Mouse (Mus musculus) cerebellum, adult 9-11 months (tissue): ENCODE measurements around the gene Cth.
"Not testable (repeated sequence)": the region's sequence is repeated elsewhere in the genome, so short reads cannot be mapped to it uniquely, and the experiment has no call there.

Experiments
- DNase-seq: peaks from one replicate; pipeline ENCODE4 v3.0.0; 2022

Gene Cth

DNA sequence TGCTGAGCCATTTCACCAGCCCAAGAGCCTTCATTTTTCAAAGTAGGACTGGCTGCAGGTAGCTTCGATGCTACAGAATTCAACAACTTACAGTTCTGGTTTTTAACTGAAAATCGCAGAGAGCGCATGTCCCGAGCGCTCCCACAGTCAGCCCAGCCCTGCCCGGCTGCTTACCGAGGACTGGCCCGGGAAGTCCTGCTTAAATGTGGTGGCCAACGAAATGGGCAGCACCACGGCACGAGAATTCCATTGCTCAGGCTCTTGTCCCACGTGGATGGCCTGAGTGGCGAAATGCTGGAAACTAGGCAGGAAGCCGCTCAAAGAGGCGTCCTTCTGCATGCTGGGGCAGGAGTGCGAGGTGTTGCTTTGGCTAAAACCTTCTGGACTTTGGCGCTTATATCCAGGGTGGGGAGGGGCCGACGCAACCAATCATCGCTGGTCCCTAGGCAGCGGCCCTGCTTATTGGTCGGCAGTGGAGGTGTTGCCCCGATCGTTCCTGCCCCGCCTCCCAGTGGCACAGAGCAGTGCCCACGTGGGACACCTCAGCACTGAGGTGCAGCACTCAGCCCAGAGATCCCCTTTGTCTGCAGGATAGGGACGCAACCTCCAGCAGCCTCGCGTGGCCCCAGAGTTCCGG is at the start of gene Cth:
TSS of gene Cth (minus strand) at position 386 of the 637 bp plus-strand sequence.
- peak; percentile 90 for DNase-seq

DNA sequence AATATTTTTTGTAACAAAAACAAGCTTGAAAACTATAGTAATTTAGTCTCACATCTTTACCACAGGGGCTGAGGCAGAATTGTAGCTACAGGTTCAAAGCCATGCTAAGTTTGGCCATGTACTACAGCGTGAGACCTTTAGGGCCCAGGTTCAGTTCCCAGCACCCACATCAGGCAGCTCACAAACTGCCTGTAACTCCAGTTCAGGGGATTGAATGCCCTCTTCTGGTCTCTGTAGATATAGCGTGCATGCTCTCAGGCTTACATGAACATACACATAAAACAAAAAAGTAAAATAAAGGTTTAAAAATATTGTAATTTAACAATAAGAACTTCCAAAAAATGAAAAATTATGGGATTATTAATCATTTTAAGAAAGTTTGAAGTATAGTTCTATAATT is 48.4 kb upstream of the Cth start:
- DNase-seq: no peak

DNA sequence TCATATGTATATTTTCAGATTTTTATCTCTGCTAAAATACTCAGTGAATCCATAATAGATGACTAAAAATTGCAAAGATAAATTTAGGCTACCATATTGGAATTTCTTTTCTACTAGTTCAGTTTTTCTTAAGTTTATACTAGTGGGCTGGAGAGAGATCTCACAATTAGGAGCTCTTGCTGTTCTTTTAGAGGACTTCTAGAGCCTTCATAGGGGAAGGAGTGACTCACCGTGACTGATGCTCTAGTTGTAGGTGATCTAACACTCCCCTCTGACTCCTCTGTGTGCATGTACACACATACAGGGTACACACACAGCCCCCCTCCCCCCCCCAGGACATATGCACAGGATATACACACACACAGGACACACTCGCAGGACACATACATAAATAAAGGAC is 46.3 kb upstream of the Cth start:
- DNase-seq: no peak

- no peak for DNase-seq
Observed at GRCm38 (mm10) chr3:157957320-157957719, 32.4 kb upstream of the Cth start.

GRCm38 (mm10) chr3:157956201-157956600 is 31.3 kb upstream of the Cth start:
- DNase-seq: no peak

- DNase-seq: peak; percentile 8
Observed at GRCm38 (mm10) chr3:157955466-157955865, 30.6 kb upstream of the Cth start.

GRCm38 (mm10) chr3:157952716-157953115 is 27.8 kb upstream of the Cth start:
- no peak for DNase-seq

- no peak for DNase-seq
Observed at GRCm38 (mm10) chr3:157947383-157948280, 22.8 kb upstream of the Cth start.

DNA sequence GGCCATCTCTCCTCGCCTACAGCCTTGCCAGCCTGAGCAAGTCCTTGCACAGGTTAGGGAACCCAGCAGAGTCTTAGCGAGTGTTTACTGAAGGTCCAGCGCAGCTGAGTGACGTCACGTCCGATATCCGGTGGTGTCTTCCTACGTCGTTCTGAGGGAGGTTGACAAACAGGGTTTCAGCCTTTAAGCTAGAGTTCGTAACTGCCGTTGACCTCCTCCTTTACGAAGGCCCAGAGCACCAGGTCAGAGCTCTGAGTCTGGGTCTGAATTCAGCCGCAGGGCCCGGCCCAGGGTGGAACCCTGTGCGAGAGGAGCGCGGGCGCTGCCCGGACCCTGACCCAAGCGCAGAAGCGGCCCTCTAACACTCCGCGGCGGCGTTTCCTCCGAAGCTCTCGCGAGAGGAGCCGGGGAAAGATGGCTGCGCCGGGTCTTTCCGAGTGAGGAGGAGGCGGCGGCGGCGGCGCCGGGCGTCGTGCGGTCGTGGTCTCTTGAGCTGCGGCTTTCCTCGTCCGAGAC is 22.0 kb upstream of the Cth start, which contains the start of gene Ankrd13c:
TSS of gene Ankrd13c (plus strand) at position 397 of the 516 bp plus-strand sequence.
- DNase-seq: peak; percentile 93

GRCm38 (mm10) chr3:157938585-157938984 is 13.7 kb upstream of the Cth start:
- DNase-seq: no peak

DNA sequence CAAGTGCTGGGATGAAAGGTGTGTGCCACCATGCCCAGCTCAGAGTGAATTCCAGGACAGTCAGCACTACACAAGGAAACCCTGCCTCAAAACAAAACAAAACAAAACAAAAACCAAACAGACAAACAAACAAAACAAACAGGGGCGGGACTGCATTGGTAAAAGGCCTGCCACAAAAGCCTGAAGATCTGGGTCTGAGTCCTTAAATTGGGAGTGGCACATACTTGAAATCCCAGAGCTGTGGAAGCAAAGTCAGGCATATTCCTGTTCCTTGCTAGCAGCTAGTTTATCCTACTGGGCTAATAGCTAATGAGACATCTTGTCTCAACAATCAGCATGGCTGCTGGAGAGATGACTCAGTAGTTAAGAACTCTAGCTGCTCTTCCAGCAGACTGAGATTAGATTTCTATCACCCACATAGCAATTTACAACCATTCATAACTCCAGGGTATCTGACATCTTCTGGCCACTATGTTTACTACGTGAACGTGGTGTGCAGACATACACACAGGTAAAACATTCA is 9.5 kb upstream of the Cth start:
- no peak for DNase-seq

DNA sequence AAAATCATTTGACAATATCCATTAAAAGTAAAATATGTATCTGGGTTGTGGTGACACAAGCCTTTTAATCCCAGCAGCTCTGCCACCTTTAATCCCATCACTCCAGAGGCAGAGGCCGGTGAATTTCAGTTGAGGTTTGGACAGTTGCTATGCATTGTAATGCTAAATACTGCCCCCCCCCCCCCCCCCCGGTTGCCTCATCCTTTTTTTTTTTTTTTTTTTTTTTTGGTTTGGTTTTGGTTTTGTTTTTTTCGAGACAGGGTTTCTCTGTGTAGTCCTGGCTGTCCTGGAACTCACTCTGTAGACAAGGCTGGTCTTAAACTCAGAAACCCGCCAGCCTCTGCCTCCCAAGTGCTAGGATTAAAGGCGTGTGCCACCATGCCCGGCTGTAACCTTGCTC is 8.3 kb upstream of the Cth start:
- DNase-seq: not testable (repeated sequence)

GRCm38 (mm10) chr3:157932074-157932473 is 7.2 kb upstream of the Cth start:
- no peak for DNase-seq

DNA sequence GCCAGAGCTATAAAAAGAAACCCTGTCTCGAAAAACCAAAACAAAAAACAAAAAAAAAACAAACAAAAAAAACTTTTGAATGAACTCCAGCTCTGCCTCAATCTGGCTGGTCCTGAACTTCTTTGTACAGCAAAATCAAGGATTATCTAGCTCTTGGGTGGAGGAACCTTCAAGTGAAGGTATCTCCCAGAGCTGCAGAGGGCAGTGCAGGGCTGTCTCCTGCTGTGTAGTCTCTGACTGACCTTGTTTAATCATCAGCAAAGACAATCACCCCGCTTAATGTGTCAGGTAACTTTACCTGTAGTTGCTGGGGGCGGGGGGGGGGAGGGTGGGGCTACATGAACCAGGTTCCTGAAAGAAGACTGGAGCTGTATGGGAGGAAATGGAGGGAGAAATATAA is 6.7 kb upstream of the Cth start:
- DNase-seq: no peak

GRCm38 (mm10) chr3:157929417-157929816 is 4.5 kb upstream of the Cth start:
- DNase-seq: no peak

GRCm38 (mm10) chr3:157928731-157929130 is 3.9 kb upstream of the Cth start:
- no peak for DNase-seq

DNA sequence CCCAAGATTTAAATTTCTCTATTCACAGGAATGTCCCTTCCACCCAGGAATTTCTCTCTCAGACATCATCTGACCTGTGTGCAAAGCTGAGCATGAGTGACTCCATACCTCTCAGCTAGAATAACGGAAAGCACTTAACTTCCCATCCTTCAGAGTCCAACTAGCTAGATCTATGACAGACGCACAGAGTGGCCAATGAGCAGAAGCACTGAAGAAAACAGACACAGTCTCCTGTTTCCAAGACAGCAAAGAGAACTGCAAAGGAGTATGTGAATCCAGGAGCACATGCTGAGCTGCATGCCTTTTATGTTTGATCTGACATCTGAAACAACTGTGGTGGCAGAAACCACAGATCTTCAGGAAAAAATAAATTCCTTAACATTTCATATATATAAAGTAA is 1.9 kb upstream of the Cth start:
- DNase-seq: no peak

DNA sequence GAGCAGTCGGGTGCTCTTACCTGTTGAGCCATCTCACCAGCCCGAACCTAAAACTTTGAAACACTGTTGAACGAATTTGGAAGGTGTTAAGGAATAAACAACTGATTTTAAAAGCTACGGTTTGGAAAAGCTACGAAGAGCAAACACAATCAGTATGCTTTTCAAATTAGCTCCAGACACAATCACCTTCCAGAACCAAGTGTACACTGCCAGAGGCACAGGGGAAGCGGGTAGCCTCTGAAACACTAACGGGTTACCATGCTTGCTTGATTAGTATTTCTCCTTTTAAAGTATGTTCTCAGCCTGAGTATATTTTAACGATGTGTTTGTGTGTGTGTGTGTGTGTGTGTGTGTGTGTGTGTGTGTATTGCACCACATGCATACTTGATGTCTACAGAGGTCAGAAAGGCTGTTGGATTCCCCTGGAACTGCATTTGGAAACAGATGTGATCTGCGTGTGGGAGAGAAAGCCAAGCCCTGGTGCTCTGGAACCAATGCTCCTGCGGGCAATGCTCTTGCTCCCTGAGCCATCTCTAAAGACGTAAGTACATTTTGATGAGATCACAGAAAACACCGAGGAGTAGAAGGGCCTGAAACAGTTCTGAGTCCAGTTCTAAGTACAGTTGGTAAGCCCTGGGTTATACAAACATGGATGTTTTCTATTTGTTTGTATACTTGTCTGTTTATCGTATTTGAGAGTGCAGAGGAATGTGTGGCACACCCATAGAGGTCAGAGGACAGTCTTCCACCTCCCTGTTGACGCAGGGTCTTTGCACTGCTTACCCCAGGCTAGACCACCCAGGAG is 1.0 kb upstream of the Cth start:
- no peak for DNase-seq

DNA sequence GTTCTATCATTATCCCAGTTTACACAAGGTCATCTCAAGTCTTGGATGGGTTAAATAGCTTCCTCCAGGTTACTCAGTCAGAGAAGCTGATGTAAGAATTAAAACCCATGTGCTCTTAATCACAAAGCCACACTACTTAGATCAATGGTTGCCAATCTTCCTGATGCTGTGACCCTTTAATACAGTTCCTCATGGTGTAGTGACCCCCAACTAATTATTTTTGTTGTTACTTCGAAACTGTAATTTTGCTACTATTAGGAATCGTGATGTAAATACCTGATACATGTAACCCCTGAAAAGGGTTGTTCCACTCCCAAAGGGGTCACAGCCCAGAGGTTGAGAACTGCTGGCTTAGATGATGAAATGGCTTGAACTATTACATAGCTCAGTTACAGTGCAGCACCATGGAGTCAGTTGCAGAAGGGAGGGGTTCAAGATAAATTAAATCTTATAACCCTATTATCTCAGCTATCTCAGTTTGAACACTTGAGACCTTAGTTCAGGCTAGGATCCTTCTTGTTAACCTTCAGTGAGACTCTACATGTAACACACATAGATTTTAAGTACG is 1.5 kb downstream of the Cth start:
- no peak for DNase-seq

- DNase-seq: no peak
Observed at GRCm38 (mm10) chr3:157921376-157921775, 3.5 kb downstream of the Cth start.

GRCm38 (mm10) chr3:157916336-157916735 is 8.5 kb downstream of the Cth start:
- no peak for DNase-seq

DNA sequence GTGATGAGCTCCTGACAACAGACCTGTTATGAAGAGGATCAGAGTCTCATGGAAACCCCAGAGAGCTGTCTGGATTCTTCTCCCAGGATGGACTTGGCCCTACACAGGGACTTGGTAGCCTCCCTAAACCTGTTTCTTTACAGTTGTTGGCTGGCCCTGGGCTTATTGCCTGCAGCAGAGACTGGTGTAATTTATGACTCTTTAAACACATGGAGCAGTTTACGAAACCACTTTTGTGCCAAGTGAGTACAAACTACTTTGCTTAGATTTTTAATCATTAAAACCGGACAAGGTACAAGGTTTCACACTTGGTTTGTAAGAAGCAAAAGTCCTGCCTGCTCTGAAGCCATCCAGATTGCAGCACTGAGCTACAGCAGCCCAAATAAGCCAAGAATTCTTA is 12.7 kb downstream of the Cth start:
- DNase-seq: no peak

DNA sequence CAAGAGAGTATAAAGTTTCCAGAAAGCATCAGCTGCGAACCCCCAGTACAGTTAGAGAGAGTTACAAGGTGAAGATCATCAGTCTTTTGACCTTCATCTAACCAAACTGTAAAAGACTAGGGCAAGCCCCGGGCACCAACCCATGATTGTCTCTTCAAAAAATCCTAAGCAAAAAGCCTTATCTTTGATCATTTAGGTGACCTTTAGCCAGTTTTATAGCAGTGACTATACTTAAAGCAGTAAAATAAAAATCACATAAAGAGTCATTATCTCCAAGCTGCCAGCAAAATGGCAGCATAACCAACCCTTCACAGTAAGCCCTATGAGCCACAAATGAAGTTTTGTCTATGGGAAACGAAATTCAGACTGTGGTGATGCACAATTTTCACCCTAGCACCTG is 14.6 kb downstream of the Cth start:
- DNase-seq: no peak
